Mouse (Mus musculus): ENCODE data around the gene Cacna1c.

DNA sequence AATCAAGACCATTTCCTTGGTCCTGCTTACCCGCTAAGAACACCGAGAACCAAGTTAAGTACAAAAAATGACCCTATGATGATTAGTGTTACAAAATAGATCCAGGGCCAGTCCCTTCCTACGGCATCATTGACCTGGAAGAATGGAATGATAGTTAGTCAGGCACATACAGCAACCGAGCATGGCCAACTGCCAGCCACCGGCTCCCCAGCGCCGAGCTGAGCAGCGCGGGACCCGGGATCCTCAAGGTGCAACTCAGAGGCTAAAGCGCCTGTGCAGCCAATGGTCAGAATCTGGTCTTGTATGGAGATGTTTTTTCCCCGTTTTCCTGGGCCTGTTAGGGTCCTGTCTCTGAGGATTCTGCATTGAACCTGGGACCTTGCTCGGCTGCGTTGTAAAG lies 454.4 kb downstream of the Cacna1c start:
- TF ChIP-seq CTCF (IDR thresholded peaks at IDR 0.05; ENCODE audit: low read depth, low read length) (no peak), EP300 (IDR thresholded peaks at IDR 0.05; ENCODE audit: insufficient read depth, low read depth, low read length) (no peak)

All from ES-Bruce4 (cell line).